Mouse (Mus musculus) neural tube, embryonic 11.5 days (tissue): Measurements from ENCODE around the gene Hs3st3b1. TPM values are rescaled to one million over a fixed set of nuclear protein-coding genes. Genes with fewer than 3 reads are reported as not detected.

Source experiments
- polyA plus RNA-seq: library from polyadenylated mRNA; unstranded; fragments of >200 nt; fragmentation: Nextera tagmentation; extraction: Ambion mirVana; gene quantifications from 2 replicates; pipeline ENCODE4 v1.2.1, GENCODE M21; 2014

Hs3st3b1 gene
- polyA plus RNA-seq, 1 experiment from 2014 or later: 13.0 TPM

Other genes with a start within 250 kb of the Hs3st3b1 start
- gene Cox10, start 157.2 kb upstream of the Hs3st3b1 start, polyA plus RNA-seq: 25.9 and 29.4 TPM in 2 replicates